Mouse (Mus musculus): ENCODE data around the gene Coro7.

GRCm38 (mm10) chr16:4665726-4666125 is 13.9 kb downstream of the Coro7 start:
- TF ChIP-seq CTCF (IDR thresholded peaks at IDR 0.05; ENCODE audit: borderline replicate concordance, control insufficient read depth, extremely low read depth, insufficient read depth, low read length, poor library complexity) (no peak), POLR2A (IDR thresholded peaks at IDR 0.05; ENCODE audit: control insufficient read depth, extremely low read depth, insufficient read depth, low read length, poor library complexity) (no peak)

All from thymus, adult 2 months (tissue).